Mouse (Mus musculus): ENCODE data around the gene Slc38a3. TPM values are rescaled to one million over a fixed set of nuclear protein-coding genes. Genes with fewer than 3 reads are reported as not detected.

The Slc38a3 gene
- polyA plus RNA-seq, 1 experiment from 2014 or later, result 30.4 TPM

- no peaks in the 10 kb centered on the region for H3K27me3 ChIP-seq (replicated peaks; ENCODE audit: control insufficient read depth, insufficient read depth, low read length)
- no peak for ATAC-seq
- no peaks in the 10 kb centered on the region for H3K36me3 ChIP-seq (ENCODE audit: control insufficient read depth, insufficient read depth)
- peaks cover 39% of the 10 kb centered on the region for H3K4me1 ChIP-seq (replicated peaks; ENCODE audit: control insufficient read depth, insufficient read depth, low read length)
- 74% methylated on average over 5 of the region's 5 CpGs for WGBS
- H3K4me3 ChIP-seq (replicated peaks; ENCODE audit: low read length), result no peak overlapping the region
- H3K9me3 ChIP-seq (ENCODE audit: control insufficient read depth, low read length), result no peaks in the 10 kb centered on the region
- H3K27ac ChIP-seq (ENCODE audit: low read length), result no peak overlapping the region
- no peak overlapping the region for H3K9ac ChIP-seq (replicated peaks; ENCODE audit: low read depth, low read length)
- no peak overlapping the region for H3K4me2 ChIP-seq (ENCODE audit: low read length)
These were observed 44.8 kb downstream of the Slc38a3 start for GRCm38 (mm10) chr9:107624539-107624938.

GRCm38 (mm10) chr9:107620954-107621353 lies 48.4 kb downstream of the Slc38a3 start:
- H3K4me2 ChIP-seq (ENCODE audit: low read length), result no peak overlapping the region
- ATAC-seq, result no peak
- H3K27ac ChIP-seq (ENCODE audit: low read length), result no peak overlapping the region
- no peaks in the 10 kb centered on the region for H3K9me3 ChIP-seq (ENCODE audit: control insufficient read depth, low read length)
- no peak overlapping the region for H3K4me3 ChIP-seq (replicated peaks; ENCODE audit: low read length)
- no peak overlapping the region for H3K9ac ChIP-seq (replicated peaks; ENCODE audit: low read depth, low read length)
- H3K4me1 ChIP-seq (replicated peaks; ENCODE audit: control insufficient read depth, insufficient read depth, low read length), result peaks cover 13% of the 10 kb centered on the region
- H3K36me3 ChIP-seq (ENCODE audit: control insufficient read depth, insufficient read depth), result peaks cover 19% of the 10 kb centered on the region
- H3K27me3 ChIP-seq (replicated peaks; ENCODE audit: control insufficient read depth, insufficient read depth, low read length), result no peaks in the 10 kb centered on the region

- WGBS, result 80% methylated on average over 13 of the region's 13 CpGs
- Histone ChIP-seq H3K9me3 (ENCODE audit: control insufficient read depth, low read length) (no peaks in the 10 kb centered on the region), H3K9ac (replicated peaks; ENCODE audit: low read depth, low read length) (no peak overlapping the region), H3K4me3 (replicated peaks; ENCODE audit: low read length) (no peak overlapping the region), H3K27me3 (replicated peaks; ENCODE audit: control insufficient read depth, insufficient read depth, low read length) (no peaks in the 10 kb centered on the region), H3K4me2 (ENCODE audit: low read length) (no peak overlapping the region), H3K4me1 (replicated peaks; ENCODE audit: control insufficient read depth, insufficient read depth, low read length) (peaks cover 12% of the 10 kb centered on the region), H3K36me3 (ENCODE audit: control insufficient read depth, insufficient read depth) (peaks cover 33% of the 10 kb centered on the region), H3K27ac (ENCODE audit: low read length) (no peak overlapping the region)
- no peak for ATAC-seq
These were observed 49.8 kb downstream of the Slc38a3 start for GRCm38 (mm10) chr9:107619546-107619879.

- WGBS, result 37% methylated on average over 13 of the region's 13 CpGs
- H3K4me3 ChIP-seq (replicated peaks; ENCODE audit: low read length), result no peak overlapping the region
- H3K27me3 ChIP-seq (replicated peaks; ENCODE audit: control insufficient read depth, insufficient read depth, low read length), result no peaks in the 10 kb centered on the region
- peaks cover 33% of the 10 kb centered on the region for H3K36me3 ChIP-seq (ENCODE audit: control insufficient read depth, insufficient read depth)
- H3K4me1 ChIP-seq (replicated peaks; ENCODE audit: control insufficient read depth, insufficient read depth, low read length), result peaks cover 9% of the 10 kb centered on the region
- no peak overlapping the region for H3K9ac ChIP-seq (replicated peaks; ENCODE audit: low read depth, low read length)
- peak overlapping the region; percentile 41 for H3K27ac ChIP-seq (ENCODE audit: low read length)
- no peak for ATAC-seq
- no peak overlapping the region for H3K4me2 ChIP-seq (ENCODE audit: low read length)
- H3K9me3 ChIP-seq (ENCODE audit: control insufficient read depth, low read length), result no peaks in the 10 kb centered on the region
These were observed 50.4 kb downstream of the Slc38a3 start for GRCm38 (mm10) chr9:107618778-107619545.

- ATAC-seq, result no peak
- Histone ChIP-seq H3K9me3 (ENCODE audit: control insufficient read depth, low read length) (no peaks in the 10 kb centered on the region), H3K4me3 (replicated peaks; ENCODE audit: low read length) (no peak overlapping the region), H3K4me1 (replicated peaks; ENCODE audit: control insufficient read depth, insufficient read depth, low read length) (peaks cover 11% of the 10 kb centered on the region), H3K9ac (replicated peaks; ENCODE audit: low read depth, low read length) (no peak overlapping the region), H3K36me3 (ENCODE audit: control insufficient read depth, insufficient read depth) (peaks cover 33% of the 10 kb centered on the region), H3K27ac (ENCODE audit: low read length) (no peak overlapping the region), H3K27me3 (replicated peaks; ENCODE audit: control insufficient read depth, insufficient read depth, low read length) (no peaks in the 10 kb centered on the region), H3K4me2 (ENCODE audit: low read length) (no peak overlapping the region)
- WGBS, result 83% methylated on average over 6 of the region's 6 CpGs
These were observed 51.2 kb downstream of the Slc38a3 start for GRCm38 (mm10) chr9:107618098-107618497.

GRCm38 (mm10) chr9:107617461-107617860 lies 51.9 kb downstream of the Slc38a3 start:
- ATAC-seq, result no peak
- WGBS, result 78% methylated on average over 2 of the region's 2 CpGs
- no peak overlapping the region for H3K4me2 ChIP-seq (ENCODE audit: low read length)
- H3K9me3 ChIP-seq (ENCODE audit: control insufficient read depth, low read length), result no peaks in the 10 kb centered on the region
- no peak overlapping the region for H3K9ac ChIP-seq (replicated peaks; ENCODE audit: low read depth, low read length)
- peaks cover 12% of the 10 kb centered on the region for H3K4me1 ChIP-seq (replicated peaks; ENCODE audit: control insufficient read depth, insufficient read depth, low read length)
- H3K27ac ChIP-seq (ENCODE audit: low read length), result no peak overlapping the region
- H3K4me3 ChIP-seq (replicated peaks; ENCODE audit: low read length), result no peak overlapping the region
- H3K36me3 ChIP-seq (ENCODE audit: control insufficient read depth, insufficient read depth), result peaks cover 33% of the 10 kb centered on the region
- no peaks in the 10 kb centered on the region for H3K27me3 ChIP-seq (replicated peaks; ENCODE audit: control insufficient read depth, insufficient read depth, low read length)

- ATAC-seq, result no peak
- 76% methylated on average over 4 of the region's 4 CpGs for WGBS
- H3K36me3 ChIP-seq (ENCODE audit: control insufficient read depth, insufficient read depth), result peaks cover 33% of the 10 kb centered on the region
- peaks cover 22% of the 10 kb centered on the region for H3K4me1 ChIP-seq (replicated peaks; ENCODE audit: control insufficient read depth, insufficient read depth, low read length)
- no peak overlapping the region for H3K27ac ChIP-seq (ENCODE audit: low read length)
- no peak overlapping the region for H3K4me2 ChIP-seq (ENCODE audit: low read length)
- no peak overlapping the region for H3K4me3 ChIP-seq (replicated peaks; ENCODE audit: low read length)
- H3K27me3 ChIP-seq (replicated peaks; ENCODE audit: control insufficient read depth, insufficient read depth, low read length), result no peaks in the 10 kb centered on the region
- no peak overlapping the region for H3K9ac ChIP-seq (replicated peaks; ENCODE audit: low read depth, low read length)
- H3K9me3 ChIP-seq (ENCODE audit: control insufficient read depth, low read length), result no peaks in the 10 kb centered on the region
These were observed 54.3 kb downstream of the Slc38a3 start for GRCm38 (mm10) chr9:107615035-107615434.

GRCm38 (mm10) chr9:107612945-107613569 lies 56.3 kb downstream of the Slc38a3 start:
- H3K27ac ChIP-seq (ENCODE audit: low read length), result peak overlapping the region; percentile 98
- no peaks in the 10 kb centered on the region for H3K9me3 ChIP-seq (ENCODE audit: control insufficient read depth, low read length)
- peak overlapping the region; percentile 46 for H3K4me3 ChIP-seq (replicated peaks; ENCODE audit: low read length)
- peak overlapping the region; percentile 85 for H3K4me2 ChIP-seq (ENCODE audit: low read length)
- peak; percentile 32 for ATAC-seq
- H3K9ac ChIP-seq (replicated peaks; ENCODE audit: low read depth, low read length), result peak overlapping the region; percentile 90
- peaks cover 26% of the 10 kb centered on the region for H3K36me3 ChIP-seq (ENCODE audit: control insufficient read depth, insufficient read depth)
- H3K4me1 ChIP-seq (replicated peaks; ENCODE audit: control insufficient read depth, insufficient read depth, low read length), result peaks cover 13% of the 10 kb centered on the region
- H3K27me3 ChIP-seq (replicated peaks; ENCODE audit: control insufficient read depth, insufficient read depth, low read length), result no peaks in the 10 kb centered on the region
- whole genome bisulfite sequencing, result 10% methylated on average over 12 of the region's 12 CpGs

- WGBS, result under 1% methylated on average over 48 of the region's 48 CpGs
- H3K9ac ChIP-seq (replicated peaks; ENCODE audit: low read depth, low read length), result peak overlapping the region; percentile 90
- ATAC-seq, result peak; percentile 95
These were observed 57.0 kb downstream of the Slc38a3 start for GRCm38 (mm10) chr9:107612191-107612944.

More at GRCm38 (mm10) chr9:107612191-107612944, 57.0 kb downstream of the Slc38a3 start:
- Histone ChIP-seq H3K27ac (ENCODE audit: low read length) (peak overlapping the region; percentile 98), H3K4me2 (ENCODE audit: low read length) (peak overlapping the region; percentile 85), H3K9me3 (ENCODE audit: control insufficient read depth, low read length) (no peaks in the 10 kb centered on the region), H3K4me1 (replicated peaks; ENCODE audit: control insufficient read depth, insufficient read depth, low read length) (peaks cover 13% of the 10 kb centered on the region), H3K27me3 (replicated peaks; ENCODE audit: control insufficient read depth, insufficient read depth, low read length) (no peaks in the 10 kb centered on the region), H3K4me3 (replicated peaks; ENCODE audit: low read length) (peak overlapping the region; percentile 46), H3K36me3 (ENCODE audit: control insufficient read depth, insufficient read depth) (peaks cover 21% of the 10 kb centered on the region)

All from forebrain, embryonic 16.5 days (tissue).